Mouse (Mus musculus): ENCODE data around the gene Wdr26.
A peak's percentile ranks its signal among the peaks of the same experiment; 100 is the strongest.

Wdr26 gene

GRCm38 (mm10) chr1:181211920-181212633, at the start of gene Wdr26:
Gene Wdr26 (minus strand): TSS chr1:181212001.
- DNase-seq (ENCODE audit: low read depth) = no peak

DNA sequence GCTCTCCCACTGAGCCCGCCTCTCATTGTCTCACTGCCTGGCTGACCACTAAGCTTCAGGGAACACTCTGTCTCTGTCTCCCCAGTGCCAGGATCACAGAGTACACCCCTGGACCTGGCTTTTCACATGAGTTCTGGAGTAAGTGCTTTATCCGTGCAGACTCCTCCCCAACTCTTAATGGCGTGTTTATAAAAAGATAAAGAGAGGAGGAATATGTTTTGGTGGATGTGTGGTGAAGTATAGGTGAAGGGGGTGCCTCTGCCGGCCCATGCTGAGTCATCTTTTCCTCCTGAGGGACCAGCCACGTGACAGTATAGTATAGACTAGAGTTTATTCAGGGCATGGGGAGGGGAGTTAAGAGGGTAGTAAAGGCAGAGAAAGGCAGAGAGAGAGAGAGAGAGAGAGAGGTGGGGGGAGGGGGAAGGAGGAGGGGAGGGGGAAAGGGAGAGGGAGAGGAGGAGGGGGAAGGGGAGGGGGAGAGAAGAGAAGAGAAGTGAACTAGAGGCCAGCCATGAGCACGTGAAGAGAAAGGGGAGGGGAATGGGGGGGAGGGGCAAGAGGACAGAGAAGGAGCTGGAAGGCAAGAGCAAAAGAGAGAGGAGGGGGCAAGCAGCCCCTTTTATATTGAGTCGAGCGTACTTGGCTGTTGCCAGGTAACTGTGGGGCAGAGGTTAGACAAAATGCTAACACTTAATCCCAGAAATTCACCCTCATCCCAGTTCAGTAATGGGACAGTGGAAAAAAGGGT, 49.3 kb upstream of the Wdr26 start:
- no peak for DNase-seq (ENCODE audit: low read depth)

DNA sequence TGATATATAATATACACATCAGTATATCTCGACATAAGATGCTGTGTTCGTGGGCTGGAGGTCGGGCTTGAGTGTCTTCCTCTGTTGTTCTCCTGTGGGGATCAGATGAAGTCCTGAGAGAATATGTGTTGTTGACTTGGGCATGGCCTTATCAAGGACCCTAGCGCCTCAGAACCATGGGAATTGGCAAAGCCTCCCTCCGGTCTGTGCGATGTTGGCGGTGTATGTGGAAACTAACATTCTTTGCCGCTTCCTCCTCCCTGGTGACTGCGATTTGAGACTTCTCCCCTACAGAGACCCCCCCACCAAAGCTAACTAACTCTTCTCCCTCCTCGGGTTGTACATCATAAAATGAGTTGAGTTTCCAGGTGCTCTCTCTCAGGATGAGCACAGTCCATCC, 48.6 kb upstream of the Wdr26 start:
- DNase-seq (ENCODE audit: low read depth) = no peak

DNA sequence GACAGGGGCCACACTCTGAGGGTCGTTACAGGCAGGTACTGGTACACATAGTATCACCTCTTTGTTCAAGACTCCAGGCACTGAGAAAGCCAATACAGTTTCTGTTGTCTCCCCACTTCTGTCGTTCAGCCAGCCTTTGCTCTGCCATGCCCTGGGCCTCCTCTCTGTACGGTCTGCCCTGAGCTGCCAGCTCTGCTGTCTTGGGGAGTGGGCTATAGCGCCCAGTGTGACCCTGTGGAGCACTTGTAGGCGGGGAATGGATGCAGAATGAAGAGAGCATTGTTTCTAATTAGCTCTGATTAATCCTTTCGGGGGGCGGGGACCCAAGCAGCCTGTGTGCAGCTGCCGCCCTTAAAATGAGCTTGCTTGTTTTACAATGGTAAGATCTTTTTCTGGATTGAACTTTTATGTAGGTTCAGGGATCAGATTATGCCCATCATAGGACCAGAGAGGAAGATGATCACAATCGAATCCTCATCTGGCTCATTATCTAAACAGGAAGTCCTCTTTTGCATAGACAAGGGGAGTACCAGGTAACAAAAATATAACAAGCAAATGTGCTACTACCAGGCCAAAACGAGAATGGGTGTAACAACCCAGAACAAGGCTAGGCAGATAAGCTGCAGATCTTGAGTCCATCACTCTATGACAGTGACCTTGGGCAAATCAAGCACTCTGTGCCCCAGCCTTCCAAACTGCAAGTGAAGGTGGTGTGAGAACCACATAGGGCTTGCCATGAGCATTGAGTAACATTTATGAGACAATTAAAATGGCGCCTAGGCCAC, 48.0 kb upstream of the Wdr26 start:
- DNase-seq (ENCODE audit: low read depth) = no peak

GRCm38 (mm10) chr1:181259056-181259455, 47.3 kb upstream of the Wdr26 start:
- DNase-seq (ENCODE audit: low read depth) = no peak

- no peak for DNase-seq (ENCODE audit: low read depth)
Observed at GRCm38 (mm10) chr1:181258616-181259015, 46.8 kb upstream of the Wdr26 start.

DNA sequence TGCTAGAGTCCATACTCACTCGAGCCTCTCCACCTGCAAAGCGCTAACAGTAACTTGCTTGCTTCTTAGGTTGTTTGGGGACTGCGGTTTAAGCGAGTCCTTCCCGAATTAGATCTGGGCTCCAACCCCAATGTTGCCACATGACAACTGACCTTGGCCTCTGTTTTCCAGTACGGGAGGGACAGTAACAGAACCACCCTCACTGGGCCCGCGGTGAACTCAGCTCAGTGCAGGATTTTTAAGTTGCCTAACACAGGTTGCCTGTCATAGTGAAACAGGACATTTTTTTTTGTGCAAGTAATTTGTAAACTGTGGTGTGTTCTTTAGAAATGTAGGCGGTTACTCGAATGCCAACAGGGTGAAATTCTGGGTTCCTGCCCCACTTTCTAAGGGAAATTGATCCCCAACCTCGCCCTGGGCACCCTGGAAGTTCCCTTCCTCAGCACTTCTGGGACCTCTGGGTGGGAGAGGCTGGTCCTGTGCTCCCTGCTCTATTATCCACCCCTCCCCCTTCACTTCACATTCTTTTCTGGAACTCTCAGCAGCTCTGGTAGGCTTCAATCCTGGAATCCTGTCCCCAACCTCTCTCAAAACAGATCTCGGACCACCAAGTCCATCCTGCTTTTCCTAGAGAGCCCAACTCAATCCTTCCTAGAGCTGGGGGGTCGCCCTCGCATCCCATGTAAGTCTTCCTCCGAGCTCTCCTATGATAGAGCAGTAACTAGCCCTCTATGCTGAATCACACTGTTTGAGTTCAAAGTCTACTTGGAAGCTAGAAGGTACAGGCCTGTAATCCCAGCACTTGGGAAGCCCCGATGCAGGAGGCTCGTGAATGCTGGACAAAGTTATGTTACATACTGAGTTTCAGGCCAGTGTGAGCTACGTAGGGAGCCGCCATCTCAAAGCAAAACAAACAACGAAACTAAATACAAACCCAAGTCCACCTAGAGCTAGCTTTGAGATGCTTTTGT, 46.1 kb upstream of the Wdr26 start:
- DNase-seq (ENCODE audit: low read depth) = no peak

- peak; percentile 76 for DNase-seq (ENCODE audit: low read depth)
Observed at GRCm38 (mm10) chr1:181256689-181257584, 45.1 kb upstream of the Wdr26 start.

DNA sequence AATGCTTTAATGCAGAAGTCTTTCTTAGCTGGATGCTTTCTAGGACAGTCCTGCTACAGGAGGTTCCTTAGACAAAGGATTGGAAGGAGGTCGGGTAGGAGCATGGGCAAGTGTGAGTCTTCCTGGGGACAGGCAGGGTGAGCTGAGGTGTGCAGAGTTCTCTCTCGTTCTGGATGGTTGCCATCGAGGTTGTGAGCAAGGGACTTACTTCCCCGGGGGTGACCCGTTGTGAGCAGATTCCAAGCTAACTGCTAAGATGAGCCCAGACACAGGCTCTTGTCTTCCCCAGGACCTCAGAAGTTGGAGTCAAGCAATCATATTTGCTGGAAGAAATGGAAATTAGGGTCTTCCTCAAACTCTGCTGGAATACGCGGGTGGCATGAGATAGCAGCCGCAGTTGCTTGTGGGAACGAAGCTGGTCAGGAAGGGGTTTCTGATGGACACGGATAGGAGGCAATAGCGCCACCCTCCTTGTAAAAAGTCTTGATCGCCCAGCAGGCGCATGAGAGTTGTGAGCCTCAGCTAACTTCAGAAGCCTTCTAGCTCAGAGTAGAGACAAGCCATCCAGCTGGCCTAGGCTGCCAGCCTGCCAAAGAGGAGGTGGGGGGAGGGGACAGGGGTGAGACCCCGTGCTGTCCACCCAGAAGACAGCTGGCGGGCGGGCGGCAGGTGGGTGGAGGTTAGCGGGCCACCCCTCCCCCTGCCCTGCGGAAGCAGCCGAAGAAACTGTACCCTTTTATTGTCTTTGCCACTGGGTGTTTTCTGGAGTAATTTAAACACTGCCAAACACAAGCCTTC, 44.3 kb upstream of the Wdr26 start:
- DNase-seq (ENCODE audit: low read depth) = no peak

GRCm38 (mm10) chr1:181255450-181255849, 43.6 kb upstream of the Wdr26 start:
- DNase-seq (ENCODE audit: low read depth) = no peak

DNA sequence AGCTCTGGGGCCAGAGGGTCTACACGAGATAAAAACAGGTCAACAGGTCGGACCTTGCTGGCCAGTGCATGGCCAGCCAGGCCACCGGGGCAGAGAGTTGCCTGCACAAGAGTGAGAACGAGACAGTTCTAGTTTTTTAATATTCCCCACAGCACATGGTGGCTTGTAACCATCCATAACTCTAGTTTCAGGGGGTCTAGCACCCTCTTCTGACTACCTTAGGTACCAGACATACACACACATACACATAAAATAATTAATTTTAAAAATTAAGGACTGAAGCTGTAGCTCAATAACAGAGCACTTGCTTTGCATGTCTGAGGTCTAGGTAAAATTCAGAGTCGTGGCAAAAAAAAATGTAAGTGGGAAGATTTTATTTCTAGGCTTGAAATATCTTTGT, 39.8 kb upstream of the Wdr26 start:
- no peak for DNase-seq (ENCODE audit: low read depth)

GRCm38 (mm10) chr1:181250961-181251360, 39.2 kb upstream of the Wdr26 start:
- no peak for DNase-seq (ENCODE audit: low read depth)

GRCm38 (mm10) chr1:181249537-181249936, 37.7 kb upstream of the Wdr26 start:
- no peak for DNase-seq (ENCODE audit: low read depth)

- no peak for DNase-seq (ENCODE audit: low read depth)
Observed at GRCm38 (mm10) chr1:181247175-181247574, 35.4 kb upstream of the Wdr26 start.

DNA sequence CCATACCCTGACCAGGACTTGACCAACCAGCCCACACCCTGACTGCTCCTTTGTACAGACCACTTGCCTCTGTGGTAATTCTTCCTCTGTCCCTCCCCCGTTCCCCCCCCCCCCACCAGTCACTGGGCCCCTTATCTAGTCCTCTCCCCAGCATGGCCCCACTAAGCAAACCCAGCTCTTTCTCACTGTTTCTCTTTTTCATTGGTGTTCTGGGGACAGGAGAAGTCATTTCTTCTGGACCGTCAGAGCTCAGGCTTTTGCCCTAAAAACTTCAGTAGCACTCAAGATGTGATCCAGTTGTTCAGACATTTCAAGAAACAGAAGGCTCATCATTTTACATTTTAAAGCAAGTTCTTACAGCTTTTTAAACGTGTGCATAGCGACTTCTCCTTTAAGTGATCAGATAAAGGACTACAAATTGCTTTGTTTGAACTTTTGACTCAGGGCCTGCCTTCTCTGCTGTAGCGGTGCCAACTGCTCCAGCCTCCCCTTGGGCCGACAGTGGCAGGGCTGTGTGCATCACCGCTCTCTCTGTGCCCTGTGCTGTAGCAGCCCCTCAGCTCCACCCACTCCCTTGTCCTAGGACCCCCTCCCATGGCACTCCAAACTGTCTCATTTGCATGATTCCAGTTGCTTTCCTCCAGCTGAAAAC, 34.8 kb upstream of the Wdr26 start:
- no peak for DNase-seq (ENCODE audit: low read depth)

GRCm38 (mm10) chr1:181245554-181246486, 34.0 kb upstream of the Wdr26 start:
- no peak for DNase-seq (ENCODE audit: low read depth)

GRCm38 (mm10) chr1:181245067-181245466, 33.3 kb upstream of the Wdr26 start:
- DNase-seq (ENCODE audit: low read depth) = no peak

GRCm38 (mm10) chr1:181241185-181241584, 29.4 kb upstream of the Wdr26 start:
- no peak for DNase-seq (ENCODE audit: low read depth)

Measured in fibroblast of lung, adult 2 months (primary cell).